Mouse (Mus musculus) lung, embryonic 14.5 days (tissue): Measurements from ENCODE around the gene Babam2. TPM values are rescaled to one million over a fixed set of nuclear protein-coding genes. Genes with fewer than 3 reads are reported as not detected.

Experiments
- ATAC-seq: fragments of 200-750 bp; cut with Nextera tagmentation; 2 replicates; pipeline ENCODE4 v1.8.0; 2017; ENCODE audit warnings: mild to moderate bottlenecking, moderate TSS enrichment, moderate library complexity; ENCODE audit not compliant: insufficient read depth
- DNase-seq: peaks from one replicate; pipeline ENCODE4 v3.0.0-alpha.2; 2015
- H3K27ac ChIP-seq: fragments of 300-500 bp; sonication (generic); 2 replicates; pipeline ENCODE4 v1.5.1; 2014; ENCODE audit warnings: low read depth, mild to moderate bottlenecking, moderate library complexity
- H3K27me3 ChIP-seq: fragments of 300-500 bp; sonication (generic); 2 replicates; pipeline ENCODE4 v1.6.1; 2014; ENCODE audit warnings: low read length, control low read depth; ENCODE audit not compliant: insufficient read depth
- H3K36me3 ChIP-seq: fragments of 300-500 bp; sonication (generic); 2 replicates; pipeline ENCODE4 v1.6.1; 2014; ENCODE audit warnings: control low read depth; ENCODE audit not compliant: insufficient read depth
- H3K4me1 ChIP-seq: fragments of 300-500 bp; sonication (generic); 2 replicates; pipeline ENCODE4 v1.6.1; 2014; ENCODE audit warnings: antibody characterized with exemption, control low read depth; ENCODE audit not compliant: insufficient read depth
- H3K4me2 ChIP-seq: fragments of 300-500 bp; sonication (generic); 2 replicates; pipeline ENCODE4 v1.6.1; 2014; ENCODE audit warnings: mild to moderate bottlenecking
- H3K4me3 ChIP-seq: fragments of 300-500 bp; sonication (generic); 2 replicates; pipeline ENCODE4 v1.5.1; 2014; ENCODE audit warnings: low read depth, low read length
- H3K9ac ChIP-seq: fragments of 300-500 bp; sonication (generic); 2 replicates; pipeline ENCODE4 v1.6.1; 2014
- H3K9me3 ChIP-seq: fragments of 300-500 bp; sonication (generic); 2 replicates; pipeline ENCODE4 v1.6.1; 2016; ENCODE audit warnings: low read depth, low read length, control low read depth
- CTCF ChIP-seq: IDR thresholded peaks from 2 replicates; pipeline ENCODE4 v1.5.1; 2016; ENCODE audit warnings: antibody characterized with exemption, low read depth
- WGBS: fragments of 180-500 bp; shearing (Covaris S2); extraction: QIAGEN DNeasy Blood & Tissue Kit; methylation state at CpG from one replicate; pipeline ENCODE4 v1.1.7; 2014; 5-methylcytosine and 5-hydroxymethylcytosine counted together
- polyA plus RNA-seq: library from polyadenylated mRNA; unstranded; fragments of >200 nt; fragmentation: Nextera tagmentation; extraction: Ambion mirVana; gene quantifications from 2 replicates; pipeline ENCODE4 v1.2.1, GENCODE M21; 2014

Babam2 gene
- polyA plus RNA-seq, 1 experiment from 2014 or later = 39.2 TPM

DNA sequence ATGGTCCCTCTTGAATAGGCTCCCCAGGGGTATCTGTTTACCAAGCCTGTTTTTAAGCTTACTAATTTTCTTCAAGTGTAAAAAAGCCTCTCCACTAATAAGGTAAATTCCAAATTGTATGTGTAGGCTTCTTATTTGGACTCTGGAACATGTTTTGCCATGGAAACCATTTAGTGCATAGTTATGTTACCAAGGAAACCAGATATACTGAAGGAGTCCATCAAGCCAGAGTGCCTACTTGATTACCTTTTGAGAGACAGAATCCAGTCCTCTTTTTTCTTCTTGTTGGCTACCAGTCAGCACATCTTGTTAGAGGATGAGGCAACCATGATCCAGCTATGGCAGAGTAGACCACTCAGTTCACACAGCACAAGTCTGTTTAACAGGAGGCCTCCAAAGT is 222.6 kb downstream of the Babam2 start:
- Histone ChIP-seq H3K9me3 (no peaks in the 10 kb centered on the region), H3K4me2 (no peak overlapping the region), H3K9ac (no peak overlapping the region), H3K27me3 (no peaks in the 10 kb centered on the region), H3K36me3 (no peaks in the 10 kb centered on the region), H3K4me3 (no peak overlapping the region), H3K4me1 (no peaks in the 10 kb centered on the region), H3K27ac (no peak overlapping the region)
- TF ChIP-seq CTCF = no peak
- DNase-seq (no peak), ATAC-seq (no peak)

DNA sequence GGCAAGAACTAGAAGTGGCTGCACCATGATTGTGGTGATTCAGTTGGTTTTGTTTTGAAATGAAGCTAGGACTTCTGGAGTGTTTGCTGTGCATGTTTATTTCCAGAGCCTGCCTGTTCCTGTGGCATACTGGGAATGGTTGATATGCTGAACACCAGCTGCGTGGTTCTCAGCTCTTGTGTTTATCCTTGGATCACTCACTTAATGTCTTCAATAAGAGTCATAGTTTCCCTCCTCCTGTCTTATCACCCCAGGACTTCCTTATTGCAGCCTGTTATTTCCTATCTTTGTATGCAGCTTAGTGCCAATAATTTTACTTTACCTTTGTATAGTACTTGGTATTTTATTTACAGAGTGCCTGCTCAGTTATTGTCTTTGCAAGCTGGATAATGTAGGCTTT is 223.4 kb downstream of the Babam2 start:
- Histone ChIP-seq H3K4me1 (no peaks in the 10 kb centered on the region), H3K27ac (no peak overlapping the region; the same call in 1 of the 2 replicates), H3K27me3 (no peaks in the 10 kb centered on the region), H3K9me3 (no peaks in the 10 kb centered on the region), H3K4me3 (no peak overlapping the region), H3K9ac (no peak overlapping the region), H3K36me3 (no peaks in the 10 kb centered on the region), H3K4me2 (no peak overlapping the region)
- ATAC-seq (no peak), DNase-seq (no peak)
- WGBS = 31% methylated on average over 1 of the region's 1 CpGs
- TF ChIP-seq CTCF = no peak

DNA sequence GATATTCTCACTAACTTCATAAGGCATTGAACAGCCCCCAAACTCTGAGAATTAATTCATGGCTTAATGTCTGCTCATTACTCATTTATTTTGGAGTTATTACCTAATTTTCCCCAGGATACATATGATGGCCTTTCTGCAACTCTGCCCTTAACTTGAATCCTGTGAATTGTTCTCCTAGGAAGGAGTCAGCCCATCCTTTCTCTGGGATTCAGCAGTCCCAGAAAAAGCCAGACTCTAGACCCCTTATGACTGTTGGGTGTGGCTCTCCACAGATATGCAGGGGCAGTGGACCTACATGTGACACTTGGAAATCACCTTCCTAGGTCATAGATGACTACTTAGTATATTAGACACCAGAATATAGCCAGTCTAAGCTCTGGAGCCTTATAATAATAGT is 226.6 kb downstream of the Babam2 start:
- ATAC-seq = no peak
- TF ChIP-seq CTCF = no peak

DNA sequence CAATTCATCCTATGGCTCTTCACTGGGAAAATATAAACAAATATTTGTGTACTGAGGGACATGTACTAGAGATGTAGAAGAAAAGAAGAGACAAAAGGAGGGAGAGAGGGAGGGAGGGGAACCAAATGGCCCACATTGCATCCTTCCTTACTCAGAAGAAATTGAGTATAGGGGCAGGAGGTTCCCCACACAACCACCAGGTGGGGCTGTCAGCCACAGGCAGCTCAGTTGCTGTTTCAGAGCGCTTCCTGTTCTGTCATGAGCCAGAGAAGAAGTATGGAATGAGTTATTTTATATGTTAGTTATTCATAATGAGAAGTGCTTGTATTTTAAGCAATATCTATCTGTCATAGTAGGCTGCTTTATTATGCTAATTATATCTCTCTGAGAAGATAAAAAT is 229.1 kb downstream of the Babam2 start:
- WGBS = 88% methylated on average over 1 of the region's 1 CpGs

More for the DNA sequence above, 226.6 kb downstream of the Babam2 start:
- H3K9me3 ChIP-seq = no peaks in the 10 kb centered on the region
- H3K27me3 ChIP-seq = no peaks in the 10 kb centered on the region
- H3K9ac ChIP-seq = no peak overlapping the region
- no peak for DNase-seq
- no peak overlapping the region for H3K27ac ChIP-seq
- no peak overlapping the region for H3K4me3 ChIP-seq
- H3K4me1 ChIP-seq = 0 out of 2 replicates have a peak, but pooled peaks cover 2% of the 10 kb centered on the region
- H3K36me3 ChIP-seq = no peaks in the 10 kb centered on the region
- no peak overlapping the region for H3K4me2 ChIP-seq

DNA sequence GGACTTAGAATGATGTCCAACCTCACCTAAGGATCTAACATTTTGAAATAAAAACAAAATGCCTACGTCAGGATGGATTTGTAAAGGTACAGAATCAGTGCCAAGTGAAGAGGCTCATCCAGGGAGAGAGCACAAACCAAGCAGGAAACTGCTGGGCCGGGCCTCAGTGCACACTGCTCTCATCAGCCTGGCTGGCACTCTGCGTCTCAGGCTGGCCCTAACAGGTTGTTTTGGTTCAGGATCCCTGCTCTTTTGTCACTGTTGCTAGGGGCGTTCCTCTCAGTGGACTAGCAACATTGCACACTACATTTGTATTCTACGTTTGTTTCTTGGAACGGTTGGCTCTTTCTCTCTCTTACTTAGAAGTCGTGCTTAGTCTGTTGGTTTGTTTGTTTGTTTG is 231.5 kb downstream of the Babam2 start:
- no peak for DNase-seq

More for the DNA sequence above, 229.1 kb downstream of the Babam2 start:
- Histone ChIP-seq H3K36me3 (no peaks in the 10 kb centered on the region), H3K4me1 (0 out of 2 replicates have a peak, but pooled peaks cover 2% of the 10 kb centered on the region), H3K27me3 (no peaks in the 10 kb centered on the region), H3K4me2 (no peak overlapping the region), H3K9me3 (no peaks in the 10 kb centered on the region), H3K27ac (no peak overlapping the region), H3K4me3 (no peak overlapping the region), H3K9ac (no peak overlapping the region)
- DNase-seq (peak; percentile 56), ATAC-seq (no peak)
- TF ChIP-seq CTCF = peak; percentile 66

DNA sequence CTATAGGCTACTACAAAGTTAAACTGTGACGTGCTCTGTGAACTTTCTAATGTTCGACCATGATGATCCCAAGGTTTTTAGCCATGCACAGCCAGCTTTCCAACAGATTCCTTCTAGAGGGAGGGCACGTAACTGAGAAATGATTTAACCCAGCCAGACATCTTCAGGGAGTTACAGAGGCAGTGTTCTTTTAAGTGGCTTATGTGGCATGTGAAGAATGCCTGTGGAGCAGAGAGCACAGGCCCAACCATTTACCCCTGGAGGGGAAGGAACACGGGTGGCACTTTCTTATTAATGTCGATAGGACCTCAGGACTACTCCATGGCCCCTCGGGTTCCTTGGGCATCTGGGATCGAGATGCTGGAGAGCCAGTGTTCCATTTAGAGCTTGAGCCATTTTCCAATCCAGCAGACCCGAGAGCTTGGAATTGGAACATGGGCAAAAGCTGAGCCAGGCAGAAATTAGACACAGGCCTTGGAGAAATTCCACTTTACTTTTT is 233.7 kb downstream of the Babam2 start:
- Histone ChIP-seq H3K4me1 (0 out of 2 replicates have a peak, but pooled peaks cover 2% of the 10 kb centered on the region), H3K4me2 (no peak overlapping the region), H3K9ac (no peak overlapping the region), H3K27ac (peak overlapping the region; percentile 9; the same call in 1 of the 2 replicates), H3K9me3 (no peaks in the 10 kb centered on the region), H3K36me3 (no peaks in the 10 kb centered on the region), H3K27me3 (no peaks in the 10 kb centered on the region), H3K4me3 (no peak overlapping the region)
- DNase-seq = peak; percentile 14
- TF ChIP-seq CTCF = no peak
- no peak for ATAC-seq
- 56% methylated on average over 8 of the region's 8 CpGs for WGBS

More for the DNA sequence above, 231.5 kb downstream of the Babam2 start:
- no peak for ATAC-seq
- no peaks in the 10 kb centered on the region for H3K9me3 ChIP-seq
- 78% methylated on average over 7 of the region's 7 CpGs for WGBS
- no peaks in the 10 kb centered on the region for H3K36me3 ChIP-seq
- H3K4me1 ChIP-seq = 0 out of 2 replicates have a peak, but pooled peaks cover 2% of the 10 kb centered on the region
- H3K4me3 ChIP-seq = no peak overlapping the region
- H3K9ac ChIP-seq = no peak overlapping the region
- H3K4me2 ChIP-seq = no peak overlapping the region
- no peak for TF ChIP-seq CTCF
- H3K27me3 ChIP-seq = no peaks in the 10 kb centered on the region
- H3K27ac ChIP-seq = no peak overlapping the region

DNA sequence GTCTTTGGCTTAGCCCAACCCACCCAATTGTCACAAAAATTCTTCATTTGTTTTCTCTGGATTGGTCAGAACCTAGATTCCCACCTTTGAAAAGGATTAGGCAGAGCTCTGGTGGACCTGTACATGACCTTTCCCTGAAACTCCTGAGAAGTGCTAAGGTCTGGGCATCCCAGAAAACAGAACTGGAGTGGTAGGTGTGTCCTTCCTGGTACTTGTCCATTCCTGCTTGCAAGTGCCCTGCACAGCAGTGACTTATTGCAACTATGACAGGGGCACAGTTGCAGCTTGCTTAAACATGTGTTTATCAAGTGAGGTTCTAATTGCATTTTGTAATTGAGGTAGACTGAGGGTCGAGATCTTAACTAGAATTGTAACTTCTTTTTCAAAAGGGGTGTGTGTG is 234.2 kb downstream of the Babam2 start:
- no peaks in the 10 kb centered on the region for H3K9me3 ChIP-seq
- WGBS = 75% methylated on average over 1 of the region's 1 CpGs
- no peak overlapping the region for H3K4me3 ChIP-seq
- H3K36me3 ChIP-seq = no peaks in the 10 kb centered on the region
- H3K9ac ChIP-seq = no peak overlapping the region
- no peak overlapping the region for H3K4me2 ChIP-seq
- no peaks in the 10 kb centered on the region for H3K27me3 ChIP-seq
- ATAC-seq (no peak), DNase-seq (no peak)
- H3K4me1 ChIP-seq = 0 out of 2 replicates have a peak, but pooled peaks cover 2% of the 10 kb centered on the region
- peak overlapping the region; percentile 9; the same call in 1 of the 2 replicates for H3K27ac ChIP-seq
- TF ChIP-seq CTCF = no peak

DNA sequence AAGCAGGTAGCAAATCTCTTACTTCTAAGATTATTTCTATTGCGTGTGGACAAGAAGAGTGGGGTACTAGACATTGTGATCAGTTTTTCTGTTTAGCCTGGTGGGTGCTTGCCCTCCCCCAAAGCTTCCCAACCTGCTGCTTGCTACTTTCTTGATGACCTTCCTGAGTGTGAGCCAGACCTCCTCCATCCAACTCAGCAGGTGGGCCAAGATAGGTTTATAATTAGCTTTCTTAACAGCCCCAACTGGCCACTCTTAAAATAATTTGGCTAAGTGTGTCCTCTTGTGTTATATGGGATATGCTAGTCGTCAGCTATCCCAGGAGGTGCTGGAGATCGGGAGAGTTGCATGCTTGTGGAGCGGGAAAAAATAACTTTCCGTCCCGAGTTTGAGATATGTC is 235.8 kb downstream of the Babam2 start:
- Histone ChIP-seq H3K36me3 (no peaks in the 10 kb centered on the region), H3K4me2 (no peak overlapping the region), H3K27ac (no peak overlapping the region), H3K27me3 (no peaks in the 10 kb centered on the region), H3K9ac (no peak overlapping the region), H3K4me1 (0 out of 2 replicates have a peak, but pooled peaks cover 2% of the 10 kb centered on the region), H3K9me3 (no peaks in the 10 kb centered on the region), H3K4me3 (no peak overlapping the region)
- 81% methylated on average over 6 of the region's 6 CpGs for WGBS
- no peak for TF ChIP-seq CTCF
- DNase-seq = no peak
- no peak for ATAC-seq
